Mouse (Mus musculus) adrenal gland, postnatal 36 days (tissue): ENCODE measurements around the gene Prr22. TPM values are rescaled to one million over a fixed set of nuclear protein-coding genes. Genes with fewer than 3 reads are reported as not detected.
A peak's percentile ranks its signal among the peaks of the same experiment; 100 is the strongest.

Experiments
- DNase-seq, 2 experiments: peaks; one replicate each; pipeline ENCODE4 v3.0.0; 2021; ENCODE audit warnings: mixed read lengths in 1 of 2
- total RNA-seq, 2 experiments: library from RNA; stranded (reverse); gene quantifications; 2 replicates each; pipeline ENCODE4 v1.2.3; 2021

The Prr22 gene
- total RNA-seq, 2 experiments from 2014 or later = 0.26 to 0.60 TPM

- peak; percentile 84 to 85 for DNase-seq
Observed at GRCm38 (mm10) chr17:56808518-56808917, 38.5 kb downstream of the Prr22 start.

- DNase-seq = peak; percentile 98
Observed at GRCm38 (mm10) chr17:56810245-56810644, 40.2 kb downstream of the Prr22 start.

DNA sequence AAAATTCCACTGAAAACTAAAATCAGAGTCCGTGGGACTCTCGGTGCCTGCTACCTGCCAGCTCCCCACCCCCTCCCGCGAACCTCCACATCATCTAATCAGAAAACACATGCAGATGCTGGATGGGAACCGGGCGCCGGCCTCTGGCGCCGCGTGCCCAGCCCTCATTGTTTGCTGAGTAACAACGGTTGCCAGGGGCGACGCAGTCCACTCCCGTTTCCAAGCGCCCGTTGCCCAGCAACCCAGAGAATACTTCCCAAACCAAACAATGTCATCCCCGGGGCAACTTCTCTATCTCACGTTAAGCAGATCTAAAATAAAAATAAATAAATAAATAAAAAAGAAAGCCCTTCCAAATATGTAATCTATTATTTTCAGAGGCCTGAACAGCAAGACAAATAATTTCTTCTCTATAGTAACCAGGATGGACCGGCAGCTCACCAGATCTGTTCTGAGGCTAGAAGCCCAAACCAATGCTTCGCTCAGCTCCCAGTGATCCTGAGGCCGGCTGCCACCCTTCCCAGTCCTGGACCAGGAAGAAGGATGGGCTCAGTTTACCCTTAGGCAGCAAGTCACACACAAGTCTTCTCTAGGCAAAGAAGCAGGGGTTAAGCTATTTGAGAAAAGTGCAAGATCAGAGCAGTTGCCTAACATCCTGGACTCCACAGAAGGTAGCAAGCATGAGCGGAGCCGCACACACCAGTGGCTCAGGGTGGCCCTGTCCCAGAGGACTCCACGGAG is 44.4 kb downstream of the Prr22 start:
- peak; percentile 82 to 85 for DNase-seq

GRCm38 (mm10) chr17:56815057-56815345 is 45.0 kb downstream of the Prr22 start:
- DNase-seq = no peak

GRCm38 (mm10) chr17:56818067-56818636 is 48.1 kb downstream of the Prr22 start:
- peak in 1 of 2 experiments; percentile 40 for DNase-seq

DNA sequence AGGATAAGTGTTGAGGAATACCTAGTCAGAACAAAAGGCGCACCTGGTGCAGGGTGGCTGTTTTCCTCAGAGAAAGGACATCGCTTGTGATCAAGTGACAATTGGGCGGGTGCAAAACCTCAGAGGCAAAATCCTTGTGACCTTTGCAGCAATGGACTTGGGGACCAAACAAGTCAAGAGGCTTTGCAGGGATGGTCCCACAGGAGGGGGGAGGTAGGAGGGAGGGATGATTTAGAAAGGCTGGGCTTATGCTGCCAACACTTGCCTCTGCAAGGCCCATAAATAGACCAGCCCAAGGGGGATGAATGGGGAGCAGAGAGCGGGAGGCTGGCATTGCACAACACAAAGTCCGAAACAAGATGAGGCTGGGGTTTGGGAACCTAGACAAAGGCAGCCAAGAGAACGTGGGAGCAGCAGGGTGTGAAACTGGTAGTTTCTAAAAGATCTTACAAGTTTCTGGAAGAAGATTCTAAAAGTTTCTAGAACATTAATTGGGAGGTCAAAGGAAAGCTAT is 49.0 kb downstream of the Prr22 start:
- no peak for DNase-seq

GRCm38 (mm10) chr17:56819694-56820111 is 49.7 kb downstream of the Prr22 start:
- DNase-seq = no peak

Other genes with a start within 250 kb of the Prr22 start
- 1 to 10 TPM in 1 of 2 experiments, under 1 TPM in 1; 0.95 to 1.6 TPM for gene Gm20219, start 215.9 kb upstream of the Prr22 start, total RNA-seq
- 100 to 1,000 TPM; 103 to 126 TPM for gene Safb2, start 185.7 kb upstream of the Prr22 start, total RNA-seq
- 100 to 1,000 TPM; 103 to 122 TPM for gene Safb, start 185.4 kb upstream of the Prr22 start, total RNA-seq
- gene 2410015M20Rik, start 160.5 kb upstream of the Prr22 start, total RNA-seq = 100 to 1,000 TPM; 293 to 327 TPM
- 100 to 1,000 TPM; 804 to 953 TPM for gene Rpl36, start 156.8 kb upstream of the Prr22 start, total RNA-seq
- gene Lonp1, start 143.4 kb upstream of the Prr22 start, total RNA-seq = 100 to 1,000 TPM; 582 to 584 TPM
- 1 to 10 TPM; 1.5 to 2.4 TPM for gene Catsperd, start 142.1 kb upstream of the Prr22 start, total RNA-seq
- 10 to 100 TPM; 67.8 to 74.1 TPM for gene Ranbp3, start 97.0 kb upstream of the Prr22 start, total RNA-seq
- gene Ndufa11, start 52.5 kb upstream of the Prr22 start, total RNA-seq = 100 to 1,000 TPM; 290 to 298 TPM
- 10 to 100 TPM; 14.7 to 36.6 TPM for gene Vmac, start 52.2 kb upstream of the Prr22 start, total RNA-seq
- 1 to 10 TPM; 3.8 to 5.4 TPM for gene Nrtn, start 12.7 kb upstream of the Prr22 start, total RNA-seq
- 10 to 100 TPM; 31.5 to 32.5 TPM for gene Dus3l, start 5.5 kb upstream of the Prr22 start, total RNA-seq
- gene Rfx2, start 60.8 kb downstream of the Prr22 start, total RNA-seq = 1 to 10 TPM; 4.4 to 5.3 TPM
- gene Acsbg2, start 104.2 kb downstream of the Prr22 start, total RNA-seq = under 1 TPM; 0.30 to 0.53 TPM
- gene 1700061G19Rik, start 105.2 kb downstream of the Prr22 start, total RNA-seq = 10 to 100 TPM in 1 of 2 experiments, 1 to 10 TPM in 1; 4.8 to 12.3 TPM
- gene Mllt1, start 165.2 kb downstream of the Prr22 start, total RNA-seq = 10 to 100 TPM; 32.6 to 35.6 TPM
- under 1 TPM in 1 of 2 experiments, not detected in 1; 0.23 TPM for gene Acer1, start 211.9 kb downstream of the Prr22 start, total RNA-seq
- 100 to 1,000 TPM; 110 to 114 TPM for gene Clpp, start 220.1 kb downstream of the Prr22 start, total RNA-seq
- 10 to 100 TPM; 50.3 to 83.8 TPM for gene Alkbh7, start 227.1 kb downstream of the Prr22 start, total RNA-seq
- gene Pspn, start 229.8 kb downstream of the Prr22 start, total RNA-seq = 1 to 10 TPM in 1 of 2 experiments, under 1 TPM in 1; 0.76 to 2.7 TPM
- 10 to 100 TPM; 44.3 to 65.3 TPM for gene Gtf2f1, start 241.0 kb downstream of the Prr22 start, total RNA-seq
- not detected for gene Gm17949, start 241.2 kb downstream of the Prr22 start, total RNA-seq